Mouse (Mus musculus): Measurements from ENCODE around the gene Ywhag.

- peak; percentile 40 for TF ChIP-seq CTCF (conservative IDR thresholded peaks at IDR 0.05; ENCODE audit: insufficient read depth, insufficient read length, low read depth, low read length)
- no peak for TF ChIP-seq POLR2A (IDR thresholded peaks at IDR 0.05; ENCODE audit: low read depth, low read length)
These were observed 32.5 kb upstream of the Ywhag start for GRCm38 (mm10) chr5:135966866-135967265.
